Mouse (Mus musculus): ENCODE results near the gene Fads2.

- TF ChIP-seq POLR2A (IDR thresholded peaks at IDR 0.05; ENCODE audit: extremely low read depth, insufficient read depth, low read length), result no peak
- TF ChIP-seq CTCF (IDR thresholded peaks at IDR 0.05; ENCODE audit: low read depth, low read length), result no peak
Measured at GRCm38 (mm10) chr19:10013348-10013747, 88.2 kb downstream of the Fads2 start.
